Mouse (Mus musculus) heart, adult 2 months (tissue): ENCODE results near the gene Nr1i3. TPM values are rescaled to one million over a fixed set of nuclear protein-coding genes. Genes with fewer than 3 reads are reported as not detected.

Source experiments
- DNase-seq, 2 experiments: peaks; one replicate each; pipeline ENCODE4 v3.0.0; 2021
- H3K27ac ChIP-seq: fragments of 200-600 bp; 2 replicates; pipeline ENCODE4 v1.8.1; 2022
- H3K27me3 ChIP-seq: fragments of 200-500 bp; 2 replicates; pipeline ENCODE4 v1.6.1; 2012; ENCODE audit warnings: mild to moderate bottlenecking, low read length, inconsistent platforms, mixed read lengths; ENCODE audit not compliant: control insufficient read depth, insufficient read depth
- H3K36me3 ChIP-seq: fragments of 200-500 bp; 2 replicates; pipeline ENCODE4 v1.6.1; 2012; ENCODE audit warnings: low read length, inconsistent platforms; ENCODE audit not compliant: control insufficient read depth, insufficient read depth
- H3K4me1 ChIP-seq: fragments of 200-500 bp; 2 replicates; pipeline ENCODE4 v1.6.1; 2011; ENCODE audit warnings: low read length; ENCODE audit not compliant: control insufficient read depth, insufficient read depth
- H3K4me3 ChIP-seq: fragments of 200-600 bp; 2 replicates; pipeline ENCODE4 v1.8.1; 2022
- H3K79me2 ChIP-seq: fragments of 200-500 bp; replicated peaks from 2 replicates; pipeline ENCODE4 v1.6.1; 2012; ENCODE audit warnings: mild to moderate bottlenecking, inconsistent platforms, low read length, moderate library complexity, mixed read lengths; ENCODE audit not compliant: control insufficient read depth, insufficient read depth
- H3K9ac ChIP-seq: fragments of 200-500 bp; 2 replicates; pipeline ENCODE4 v1.6.1; 2012; ENCODE audit warnings: low read depth, mild to moderate bottlenecking, control low read depth, inconsistent platforms, low read length, mixed read lengths
- CTCF ChIP-seq: fragments of 200-600 bp; IDR thresholded peaks from 2 replicates; pipeline ENCODE4 v1.8.1; 2022; ENCODE audit warnings: antibody characterized with exemption, mild to moderate bottlenecking, moderate library complexity
- EP300 ChIP-seq: fragments of 200-500 bp; IDR thresholded peaks from 2 replicates; pipeline ENCODE4 v1.6.1; 2011; ENCODE audit warnings: low read depth, low read length, control low read depth; ENCODE audit not compliant: insufficient read depth
- POLR2A ChIP-seq: fragments of 200-500 bp; IDR thresholded peaks from 2 replicates; pipeline ENCODE4 v1.6.1; 2011; ENCODE audit warnings: mild to moderate bottlenecking, low read depth, low read length, control low read depth; ENCODE audit not compliant: insufficient read depth
- WGBS: fragments of 180-500 bp; shearing (Covaris S2); methylation state at CpG from one replicate; pipeline ENCODE4 v1.1.7; 2018; 5-methylcytosine and 5-hydroxymethylcytosine counted together
- intact Hi-C: fragments of 180-260 bp; cut with DNase I; formaldehyde crosslinking; loops from one replicate; pipeline ENCODE4 v1.15.1; 2025
- polyA plus RNA-seq: library from polyadenylated mRNA; depleted of rRNA; stranded (reverse); fragments of >200 nt; gene quantifications from 2 replicates; pipeline ENCODE4 v1.2.3, GENCODE M21; 2012
- total RNA-seq, 2 experiments: library from RNA; stranded (reverse); gene quantifications; 2 replicates each; pipeline ENCODE4 v1.2.3; 2021

The Nr1i3 gene
- total and polyA plus RNA-seq, 3 experiments = not detected

- Histone ChIP-seq H3K27ac (peak overlapping the region; percentile 98), H3K36me3 (peaks cover 4% of the 10 kb centered on the region; the same call in 1 of the 2 replicates), H3K79me2 (peaks cover 1% of the 10 kb centered on the region), H3K27me3 (no peaks in the 10 kb centered on the region), H3K4me3 (peak overlapping the region; percentile 90), H3K9ac (peak overlapping the region; percentile 34), H3K4me1 (peaks cover 10% of the 10 kb centered on the region)
- 9% methylated on average over 13 of the region's 13 CpGs for WGBS
- DNase-seq = no peak
- intact Hi-C loops = loop anchor here (1.0 to 2.0 kb wide), 2 partner anchors 25 to 34 kb away; partner anchors contain the start of genes Ppox and Tomm40l
- no peak for TF ChIP-seq POLR2A
Observed at GRCm38 (mm10) chr1:171247453-171247841, 33.7 kb downstream of the Nr1i3 start.

- H3K27ac ChIP-seq = peak overlapping the region; percentile 98
- 19% methylated on average over 4 of the region's 4 CpGs for WGBS
- TF ChIP-seq CTCF (no peak), POLR2A (no peak), EP300 (no peak)
- peaks cover 1% of the 10 kb centered on the region for H3K79me2 ChIP-seq
- no peaks in the 10 kb centered on the region for H3K27me3 ChIP-seq
- no peak overlapping the region for H3K9ac ChIP-seq
- H3K4me3 ChIP-seq = peak overlapping the region; percentile 90
- DNase-seq = peak; percentile 55 to 63
- intact Hi-C loops = loop anchor here (1.0 to 2.0 kb wide), 2 partner anchors 25 to 33 kb away; partner anchors contain the start of genes Ppox and Tomm40l
- H3K4me1 ChIP-seq = peaks cover 10% of the 10 kb centered on the region
- H3K36me3 ChIP-seq = peaks cover 4% of the 10 kb centered on the region; the same call in 1 of the 2 replicates
Observed at GRCm38 (mm10) chr1:171247916-171248315, 34.1 kb downstream of the Nr1i3 start.

- Histone ChIP-seq H3K36me3 (peaks cover 4% of the 10 kb centered on the region; the same call in 1 of the 2 replicates), H3K4me1 (peaks cover 9% of the 10 kb centered on the region)
- 44% methylated on average over 3 of the region's 3 CpGs for WGBS
Observed at GRCm38 (mm10) chr1:171248386-171249226, 34.8 kb downstream of the Nr1i3 start.

GRCm38 (mm10) chr1:171249913-171250600, 36.3 kb downstream of the Nr1i3 start, which contains the start of gene Adamts4:
TSS of gene Adamts4 (plus strand) at chr1:171250421.
- Histone ChIP-seq H3K4me1 (peaks cover 9% of the 10 kb centered on the region), H3K79me2 (no peaks in the 10 kb centered on the region), H3K27ac (peak within 1 kb of the TSS; percentile 98), H3K27me3 (no peaks in the 10 kb centered on the region), H3K36me3 (peaks cover 2% of the 10 kb centered on the region; the same call in 1 of the 2 replicates), H3K9ac (peak within 1 kb of the TSS; percentile 23; the same call in 1 of the 2 replicates), H3K4me3 (peak within 1 kb of the TSS; percentile 45)
- DNase-seq = peak; percentile 70 to 76
- whole genome bisulfite sequencing = 17% methylated on average over 5 of the region's 5 CpGs
- TF ChIP-seq EP300 (no peak), POLR2A (0 out of 2 replicates have a peak, but pooled peaks have one; percentile 14)
- intact Hi-C loops = no loop called here

More at GRCm38 (mm10) chr1:171248386-171249226, 34.8 kb downstream of the Nr1i3 start:
- TF ChIP-seq EP300 = no peak
- no peak for TF ChIP-seq CTCF
- no peak for TF ChIP-seq POLR2A
- no peak for DNase-seq
- Histone ChIP-seq H3K4me3 (no peak overlapping the region; the same call in 1 of the 2 replicates), H3K79me2 (peaks cover under 1% of the 10 kb centered on the region; the same call in 1 of the 2 replicates), H3K9ac (no peak overlapping the region), H3K27ac (peak overlapping the region; percentile 98), H3K27me3 (no peaks in the 10 kb centered on the region)
- intact Hi-C loops = no loop called here

- intact Hi-C loops = no loop called here
- peak in 1 of 2 experiments; percentile 34 for DNase-seq
- H3K36me3 ChIP-seq = no peaks in the 10 kb centered on the region
- 12% methylated on average over 26 of the region's 26 CpGs for WGBS
- H3K27me3 ChIP-seq = no peaks in the 10 kb centered on the region
- peak within 1 kb of the TSS; percentile 45 for H3K4me3 ChIP-seq
- TF ChIP-seq EP300 = no peak
- H3K79me2 ChIP-seq = no peaks in the 10 kb centered on the region
- H3K9ac ChIP-seq = peak within 1 kb of the TSS; percentile 23; the same call in 1 of the 2 replicates
- peak within 1 kb of the TSS; percentile 98 for H3K27ac ChIP-seq
- peaks cover 9% of the 10 kb centered on the region for H3K4me1 ChIP-seq
Observed at GRCm38 (mm10) chr1:171250680-171251593, 37.2 kb downstream of the Nr1i3 start, which contains the start of gene Ndufs2. TSS of gene Ndufs2 (minus strand) at chr1:171251388.
